Mouse (Mus musculus) olfactory bulb, adult 2 months (tissue): ENCODE results near the gene Uba52. TPM values are rescaled to one million over a fixed set of nuclear protein-coding genes. Genes with fewer than 3 reads are reported as not detected.

Experiments
- H3K27ac ChIP-seq: fragments of 200-500 bp; 2 replicates; pipeline ENCODE4 v1.5.1; 2012; ENCODE audit warnings: low read depth, low read length; ENCODE audit not compliant: insufficient read depth
- H3K4me1 ChIP-seq: fragments of 200-500 bp; 2 replicates; pipeline ENCODE4 v1.6.1; 2012; ENCODE audit warnings: low read length; ENCODE audit not compliant: control insufficient read depth, insufficient read depth
- H3K4me3 ChIP-seq: fragments of 200-500 bp; 2 replicates; pipeline ENCODE4 v1.5.1; 2012; ENCODE audit warnings: mild to moderate bottlenecking, low read depth, low read length, moderate library complexity; ENCODE audit not compliant: insufficient read depth
- CTCF ChIP-seq: fragments of 200-500 bp; IDR thresholded peaks from 2 replicates; pipeline ENCODE4 v1.5.1; 2012; ENCODE audit warnings: low read depth, mild to moderate bottlenecking, low read length, moderate library complexity; ENCODE audit not compliant: insufficient read depth
- POLR2A ChIP-seq: fragments of 200-500 bp; IDR thresholded peaks from 2 replicates; pipeline ENCODE4 v1.6.1; 2012; ENCODE audit warnings: mild to moderate bottlenecking, low read depth, low read length, moderate library complexity; ENCODE audit not compliant: insufficient read depth
- WGBS: fragments of 180-500 bp; shearing (Covaris S2); methylation state at CpG from one replicate; pipeline ENCODE4 v1.1.7; 2018; 5-methylcytosine and 5-hydroxymethylcytosine counted together
- polyA plus RNA-seq: library from polyadenylated mRNA; stranded (reverse); fragments of >200 nt; gene quantifications from 2 replicates; pipeline ENCODE4 v1.2.4, GENCODE M21; 2012; ENCODE audit warnings: low replicate concordance; ENCODE audit not compliant: missing spikeins, insufficient read depth, insufficient read length

The Uba52 gene
- polyA plus RNA-seq, 1 experiment: not detected

DNA sequence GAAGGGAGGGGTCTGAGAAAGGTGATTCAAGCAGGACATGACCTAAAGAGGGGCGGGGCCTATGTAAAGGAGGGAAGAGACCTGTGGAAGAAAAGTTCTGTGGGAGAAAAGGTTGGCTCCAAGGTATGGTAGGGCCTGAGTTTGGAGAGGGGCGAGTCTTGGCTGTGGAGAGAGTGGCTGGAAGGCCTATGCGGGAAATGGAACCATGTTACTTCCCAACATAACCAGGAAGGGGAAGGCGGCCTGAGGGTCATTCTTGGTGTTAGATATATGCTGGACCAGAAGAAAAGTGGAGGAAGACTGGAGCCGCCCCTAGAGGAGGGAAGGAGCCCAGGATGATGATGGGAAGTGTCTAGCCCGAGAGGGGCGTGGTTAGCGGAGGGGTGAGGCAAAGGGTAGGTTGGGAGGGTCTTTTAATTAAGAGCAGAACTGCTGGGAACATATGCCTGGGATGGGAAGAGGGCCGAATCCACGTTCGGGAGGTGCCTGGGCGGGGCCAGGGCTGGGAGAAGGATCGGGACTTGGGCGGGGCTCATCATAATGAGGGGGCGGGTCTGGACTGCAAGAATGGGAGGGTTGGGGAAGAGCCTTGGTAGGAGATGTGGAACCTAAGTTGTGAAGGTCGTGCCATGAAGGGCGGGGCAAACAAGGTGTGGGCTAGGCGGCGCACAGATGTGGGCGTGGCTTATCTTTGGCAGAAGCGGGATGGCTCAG lies 33.2 kb downstream of the Uba52 start:
- Histone ChIP-seq H3K4me1 (peaks cover 24% of the 10 kb centered on the region), H3K4me3 (peak overlapping the region; percentile 74), H3K27ac (no peak overlapping the region)
- TF ChIP-seq CTCF (no peak), POLR2A (no peak)
- WGBS: 5% methylated on average over 21 of the region's 21 CpGs

DNA sequence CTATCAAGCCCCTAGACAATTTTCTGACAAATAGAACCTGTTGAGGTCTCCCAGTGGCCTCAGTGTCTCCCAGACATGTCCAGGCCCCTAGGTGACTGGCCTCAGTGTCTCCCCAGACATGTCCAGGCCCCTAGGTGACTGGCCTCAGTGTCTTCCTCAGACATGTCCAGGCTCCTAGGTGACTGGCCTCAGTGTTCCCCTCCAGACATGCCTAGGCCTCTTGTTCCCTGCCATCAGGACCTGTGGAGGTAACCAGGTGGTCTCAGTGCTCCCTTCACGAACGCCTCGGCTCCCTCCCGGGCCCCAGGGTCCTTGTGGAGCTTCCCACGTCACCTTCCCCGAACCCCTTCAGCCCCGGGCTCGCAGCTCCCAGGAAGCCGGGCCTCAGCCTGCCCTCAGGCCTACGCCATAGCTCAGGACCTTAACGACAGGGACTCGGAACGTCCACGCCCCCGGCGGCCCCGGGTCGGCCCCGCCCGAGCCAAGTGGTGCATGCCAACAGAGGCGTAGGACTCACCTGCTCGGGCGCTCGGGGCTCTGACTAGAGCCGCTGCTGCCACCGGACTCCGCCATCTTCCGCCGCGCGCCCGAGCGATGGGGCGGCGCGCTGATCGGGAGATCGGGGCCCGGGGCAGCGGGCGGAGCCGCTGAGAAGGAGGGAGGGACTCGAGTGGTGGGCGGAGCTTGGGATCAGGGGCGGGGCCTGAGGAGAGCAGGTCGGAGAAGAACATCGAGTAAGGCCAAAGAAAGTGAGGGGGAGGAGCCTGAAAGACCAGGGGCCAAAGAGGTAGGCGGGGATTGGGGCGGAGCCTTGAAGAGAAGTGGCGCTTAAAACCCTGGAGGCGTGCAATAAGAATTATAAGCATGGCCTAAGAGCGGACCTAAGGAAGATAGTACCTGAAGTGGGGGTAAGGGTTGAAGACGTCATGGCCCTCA lies 34.0 kb downstream of the Uba52 start, which contains the start of gene Klhl26:
TSS of gene Klhl26 (minus strand) at position 636 of the 936 bp plus-strand sequence.
- Histone ChIP-seq H3K27ac (no peak within 1 kb of the TSS), H3K4me1 (peaks cover 22% of the 10 kb centered on the region), H3K4me3 (peak within 1 kb of the TSS; percentile 74)
- WGBS: under 1% methylated on average over 53 of the region's 53 CpGs
- TF ChIP-seq POLR2A: no peak; the same call in 1 of the 2 replicates
- no peak for TF ChIP-seq CTCF

DNA sequence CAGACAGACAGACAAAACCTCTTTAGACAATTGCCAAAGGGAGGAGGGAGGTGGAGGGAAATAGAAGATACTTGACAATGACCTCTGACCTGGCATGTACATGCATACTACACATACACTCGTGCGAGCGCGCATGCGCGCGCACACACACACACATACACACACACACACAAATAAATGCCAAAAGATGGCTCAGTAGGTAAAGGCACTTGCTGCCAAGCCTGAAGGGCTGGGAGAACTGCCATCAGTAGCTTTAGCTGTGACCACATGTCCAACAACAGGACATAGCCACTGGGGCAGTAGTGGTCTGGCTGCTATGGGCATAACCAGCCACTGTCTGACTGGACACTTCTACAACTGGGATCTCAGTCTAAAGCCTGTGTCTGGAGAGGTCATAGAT lies 38.7 kb downstream of the Uba52 start:
- no peak overlapping the region for H3K27ac ChIP-seq
- whole genome bisulfite sequencing: 97% methylated on average over 7 of the region's 7 CpGs
- no peak overlapping the region for H3K4me3 ChIP-seq
- TF ChIP-seq POLR2A (no peak), CTCF (no peak)
- peaks cover 39% of the 10 kb centered on the region for H3K4me1 ChIP-seq

DNA sequence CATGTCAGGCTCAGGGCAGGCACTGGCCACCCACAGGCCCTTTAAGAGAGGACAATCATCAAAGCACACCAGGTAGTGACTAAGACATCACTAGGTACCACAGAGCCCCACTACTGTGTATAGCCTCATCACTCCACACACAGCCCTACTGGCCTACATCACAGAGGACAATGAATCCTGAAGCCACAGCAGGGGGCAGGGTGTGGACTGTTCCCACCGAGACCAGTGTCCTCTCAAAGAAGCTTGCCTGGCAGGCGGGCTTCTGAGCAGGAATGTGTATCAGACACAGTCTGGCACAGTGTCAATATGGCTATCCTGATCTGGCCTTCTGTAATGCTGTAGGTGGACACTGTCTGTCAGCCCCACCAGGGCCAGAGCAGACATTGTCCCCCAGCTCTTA lies 40.7 kb downstream of the Uba52 start:
- Histone ChIP-seq H3K27ac (no peak overlapping the region), H3K4me1 (peaks cover 30% of the 10 kb centered on the region), H3K4me3 (no peak overlapping the region)
- TF ChIP-seq CTCF: no peak
- TF ChIP-seq POLR2A: no peak
- 60% methylated on average over 2 of the region's 2 CpGs for WGBS

DNA sequence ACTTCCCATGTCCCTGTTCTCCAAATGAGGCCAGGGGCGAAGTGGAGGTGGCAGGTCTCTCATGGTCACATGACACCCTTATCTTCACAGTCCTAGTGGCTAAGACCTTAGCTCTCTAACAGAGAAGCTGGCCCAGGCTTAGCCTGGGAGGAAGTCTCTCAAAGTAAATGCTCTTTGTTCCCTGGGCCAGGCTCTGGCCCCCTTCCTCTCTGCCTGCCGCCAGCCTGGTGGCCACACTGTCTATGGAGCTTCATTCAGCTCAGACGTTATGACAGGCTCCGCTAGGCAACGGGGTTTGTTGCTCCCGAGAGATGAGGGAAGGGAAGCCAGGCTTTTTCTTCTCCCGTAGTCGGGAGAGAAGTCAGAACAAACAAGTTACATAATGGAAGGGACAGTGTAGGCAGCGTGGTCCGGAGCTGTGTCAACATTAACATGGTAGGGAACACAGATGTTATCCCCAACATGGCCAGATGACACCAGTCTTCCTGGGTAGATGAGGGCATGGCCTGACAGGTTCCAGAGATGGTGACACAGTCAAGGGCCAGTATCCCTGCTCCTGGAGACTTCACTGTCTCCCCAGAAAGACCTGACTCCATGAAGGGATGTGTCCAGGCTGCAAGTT lies 41.2 kb downstream of the Uba52 start:
- 20% methylated on average over 10 of the region's 10 CpGs for WGBS
- no peak overlapping the region for H3K27ac ChIP-seq
- TF ChIP-seq CTCF (no peak), POLR2A (no peak)
- no peak overlapping the region for H3K4me3 ChIP-seq
- peaks cover 29% of the 10 kb centered on the region for H3K4me1 ChIP-seq

DNA sequence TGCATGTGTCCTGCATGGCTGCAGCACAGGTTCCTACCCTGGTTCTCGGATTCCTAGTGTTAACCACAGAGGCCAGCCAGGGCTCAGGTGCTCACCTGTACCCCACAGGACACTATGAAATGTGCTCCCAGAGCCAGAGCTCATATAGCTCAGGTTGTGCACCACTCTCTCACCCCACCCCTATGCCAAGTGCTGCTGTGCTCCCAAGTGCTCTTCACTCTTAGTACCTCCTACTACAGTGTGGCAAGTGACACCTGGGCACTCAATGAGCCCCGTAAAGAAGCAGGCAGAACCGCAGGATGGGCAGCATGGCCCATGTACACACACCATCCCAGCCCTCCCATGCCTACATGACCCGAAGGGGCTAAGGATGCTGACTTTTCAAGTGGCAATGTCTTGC lies 41.9 kb downstream of the Uba52 start:
- WGBS: 93% methylated on average over 4 of the region's 4 CpGs
- peaks cover 34% of the 10 kb centered on the region for H3K4me1 ChIP-seq
- H3K4me3 ChIP-seq: no peak overlapping the region
- TF ChIP-seq CTCF (no peak), POLR2A (no peak)
- no peak overlapping the region for H3K27ac ChIP-seq

DNA sequence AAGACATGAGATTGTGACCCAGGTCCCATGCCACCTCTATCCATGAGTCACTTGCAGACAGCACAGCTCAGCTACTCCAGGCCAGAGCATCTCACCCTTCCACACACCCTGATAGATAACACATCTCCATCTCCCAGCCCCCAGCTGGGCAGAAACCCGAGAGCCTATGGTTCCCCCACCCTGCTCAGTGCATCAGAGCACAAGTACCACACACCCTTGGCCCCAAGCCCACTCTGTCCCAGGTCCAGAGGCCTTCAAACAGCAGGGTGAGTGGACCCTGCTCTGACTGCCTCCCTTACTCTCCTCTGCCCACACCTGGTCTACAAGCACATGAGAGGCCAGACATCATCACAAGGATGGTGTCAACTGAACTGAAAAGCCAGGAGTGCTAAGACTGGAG lies 42.7 kb downstream of the Uba52 start:
- TF ChIP-seq POLR2A (no peak), CTCF (no peak)
- Histone ChIP-seq H3K4me1 (peaks cover 41% of the 10 kb centered on the region), H3K27ac (no peak overlapping the region), H3K4me3 (no peak overlapping the region)
- WGBS: 72% methylated on average over 1 of the region's 1 CpGs

DNA sequence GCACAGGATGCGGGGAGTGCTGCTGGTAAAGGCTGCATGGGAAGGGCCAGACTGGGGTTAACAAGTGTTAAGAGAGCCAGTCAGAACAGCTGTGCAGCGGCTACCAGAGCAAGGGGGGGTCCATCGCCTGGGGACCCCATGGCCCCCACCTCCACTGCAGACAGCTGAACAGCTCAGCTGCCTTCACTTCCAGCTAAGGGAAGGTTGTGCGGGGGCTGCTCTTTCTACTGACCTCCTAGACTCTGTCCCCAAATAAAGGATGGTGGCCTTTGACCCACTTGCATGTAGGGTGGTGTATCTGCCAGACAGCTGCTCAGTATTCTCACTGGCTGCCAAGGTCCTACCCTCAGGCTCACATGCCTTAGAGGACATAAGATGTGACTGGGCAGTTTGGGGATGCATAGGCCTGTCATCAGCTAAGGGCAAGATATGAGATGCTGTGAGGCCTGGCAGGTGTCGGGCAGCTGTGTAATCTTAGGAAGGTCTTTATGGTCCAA lies 43.3 kb downstream of the Uba52 start:
- H3K27ac ChIP-seq: no peak overlapping the region
- 79% methylated on average over 5 of the region's 5 CpGs for WGBS
- TF ChIP-seq POLR2A (no peak), CTCF (no peak)

DNA sequence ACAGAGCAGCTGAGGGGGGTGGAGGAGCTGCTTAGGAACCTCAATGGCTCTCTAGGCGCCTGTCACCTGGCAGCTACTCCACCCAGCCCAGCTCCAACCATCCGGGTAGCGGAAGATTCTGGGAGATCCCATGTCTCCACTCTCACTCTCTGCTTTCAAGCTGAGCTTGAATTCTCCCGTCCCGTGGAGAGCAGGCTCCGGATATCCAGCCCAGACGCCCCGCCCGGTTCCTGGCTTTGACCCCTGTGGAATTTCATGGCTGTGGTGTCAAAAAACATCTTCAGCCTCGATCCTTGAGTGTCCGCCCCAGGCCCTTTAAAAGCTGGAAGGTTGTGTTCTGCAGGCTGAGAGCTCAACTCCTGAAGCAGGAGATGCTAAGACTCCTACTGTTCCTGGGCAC lies 43.8 kb downstream of the Uba52 start:
- Histone ChIP-seq H3K27ac (no peak overlapping the region), H3K4me3 (no peak overlapping the region), H3K4me1 (peaks cover 52% of the 10 kb centered on the region)
- TF ChIP-seq CTCF: no peak
- no peak for TF ChIP-seq POLR2A
- WGBS: 82% methylated on average over 11 of the region's 11 CpGs

More for the DNA sequence above, 43.3 kb downstream of the Uba52 start:
- peaks cover 47% of the 10 kb centered on the region for H3K4me1 ChIP-seq
- H3K4me3 ChIP-seq: no peak overlapping the region
